Mouse (Mus musculus) lung, adult 2 months (tissue): ENCODE data around the gene Plpp3.

Experiments
- CTCF ChIP-seq: fragments of 200-500 bp; IDR thresholded peaks from 2 replicates; pipeline ENCODE4 v1.5.1; 2011; ENCODE audit warnings: mild to moderate bottlenecking, low read length, control low read depth; ENCODE audit not compliant: insufficient read depth
- POLR2A ChIP-seq: fragments of 200-500 bp; IDR thresholded peaks from 2 replicates; pipeline ENCODE4 v1.6.1; 2011; ENCODE audit warnings: low read depth, mild to moderate bottlenecking, control low read depth, low read length, borderline replicate concordance; ENCODE audit errors: extremely low read depth

DNA sequence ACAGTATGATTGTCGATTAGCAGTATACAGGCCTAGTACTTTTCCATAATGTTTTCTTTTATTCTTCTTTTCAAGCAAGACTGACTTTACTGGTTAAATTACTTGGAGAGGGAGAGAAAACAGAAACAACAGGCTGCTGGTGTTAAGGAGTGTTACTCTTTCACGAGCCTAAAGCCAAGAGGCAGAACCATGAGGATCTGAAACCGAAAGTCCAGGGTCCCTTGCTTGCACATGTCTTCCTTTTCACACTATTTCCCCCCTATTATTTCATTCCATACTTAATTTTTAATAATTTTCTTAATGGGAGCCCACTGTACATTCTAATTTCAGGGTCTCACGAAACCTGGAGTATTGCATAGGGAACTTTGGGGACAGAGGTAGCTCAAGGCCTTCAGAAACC, 97.2 kb downstream of the Plpp3 start:
- TF ChIP-seq CTCF (no peak), POLR2A (no peak)
